8 mouse cellular contexts compared by ENCODE assay signal in genomic region chr10:99269301-99269701, GRCm38 (mm10). TPM values are rescaled to one million over a fixed set of nuclear protein-coding genes. Genes with fewer than 3 reads are reported as not detected.
DNase-seq lines count a peak whose midpoint lies in the region; ATAC-seq lines count a peak whose summit lies in the region.

No protein-coding gene starts in this region.

- peaks cover 54% of the 10 kb centered on the region for H3K4me1 ChIP-seq in lung, embryonic 15.5 days
- H3K4me1 ChIP-seq in forebrain, embryonic 11.5 days (replicated peaks; ENCODE audit: control insufficient read depth, insufficient read depth, low read length): peaks cover 18% of the 10 kb centered on the region
- peaks cover 41% of the 10 kb centered on the region for H3K4me1 ChIP-seq in neural tube, embryonic 12.5 days

- no peaks in the 10 kb centered on the region for H3K27me3 ChIP-seq in lung, embryonic 15.5 days
- no peaks in the 10 kb centered on the region for H3K27me3 ChIP-seq in forebrain, embryonic 11.5 days (ENCODE audit: control insufficient read depth, insufficient read depth, low read length)
- H3K27me3 ChIP-seq in neural tube, embryonic 12.5 days (replicated peaks): no peaks in the 10 kb centered on the region

- DNase-seq in lung, postnatal 14 days: no peak
- DNase-seq in forebrain, embryonic 11.5 days (ENCODE audit: low spot score): peak; percentile 76
- peak; percentile 10 to 29 for DNase-seq in kidney, postnatal 4 days
- no peak for DNase-seq in spleen, postnatal 10 days (ENCODE audit: low spot score in 2 of 2)
- no peak for DNase-seq in gastrocnemius, adult 8-10 months (ENCODE audit: low spot score in 2 of 2)

- ATAC-seq in lung, embryonic 15.5 days (ENCODE audit: borderline replicate concordance, extremely low read depth, low FRiP score, low TSS enrichment): no peak
- peak; percentile 69 for ATAC-seq in forebrain, embryonic 11.5 days (replicated peaks; ENCODE audit: low FRiP score)
- ATAC-seq in neural tube, embryonic 12.5 days (ENCODE audit: low FRiP score, low read depth): peak; percentile 70
- no peak for ATAC-seq in cerebellum, adult (ENCODE audit: insufficient number of reproducible peaks, low FRiP score, low TSS enrichment)

- H3K4me3 ChIP-seq in lung, embryonic 15.5 days: no peak overlapping the region
- H3K4me3 ChIP-seq in forebrain, embryonic 11.5 days (ENCODE audit: low read depth, low read length): no peak overlapping the region
- H3K4me3 ChIP-seq in neural tube, embryonic 12.5 days: no peak overlapping the region

- no peaks in the 10 kb centered on the region; the same call in 1 of the 2 replicates for H3K36me3 ChIP-seq in lung, embryonic 15.5 days
- no peaks in the 10 kb centered on the region for H3K36me3 ChIP-seq in forebrain, embryonic 11.5 days (ENCODE audit: control insufficient read depth, insufficient read depth, low read length)
- no peaks in the 10 kb centered on the region for H3K36me3 ChIP-seq in neural tube, embryonic 12.5 days

- H3K9ac ChIP-seq in lung, embryonic 15.5 days: no peak overlapping the region
- peak overlapping the region; percentile 27; the same call in 1 of the 2 replicates for H3K9ac ChIP-seq in forebrain, embryonic 11.5 days (ENCODE audit: low read length)
- no peak overlapping the region for H3K9ac ChIP-seq in neural tube, embryonic 12.5 days

- 30% methylated on average over 4 of the region's 4 CpGs for WGBS in lung, embryonic 15.5 days
- WGBS in forebrain, embryonic 11.5 days: 3% methylated on average over 4 of the region's 4 CpGs
- WGBS in neural tube, embryonic 12.5 days: under 1% methylated on average over 4 of the region's 4 CpGs

- peak overlapping the region; percentile 81; the same call in 1 of the 2 replicates for H3K4me2 ChIP-seq in lung, embryonic 15.5 days
- H3K4me2 ChIP-seq in forebrain, embryonic 11.5 days (ENCODE audit: low read depth, low read length, severe bottlenecking): peak overlapping the region; percentile 33; the same call in 1 of the 2 replicates
- peak overlapping the region; percentile 42 for H3K4me2 ChIP-seq in neural tube, embryonic 12.5 days (replicated peaks)

- H3K9me3 ChIP-seq in lung, embryonic 15.5 days: no peaks in the 10 kb centered on the region
- no peaks in the 10 kb centered on the region for H3K9me3 ChIP-seq in forebrain, embryonic 11.5 days (ENCODE audit: control insufficient read depth, low read length)
- no peaks in the 10 kb centered on the region for H3K9me3 ChIP-seq in neural tube, embryonic 12.5 days

- peak overlapping the region; percentile 80 for H3K27ac ChIP-seq in lung, embryonic 15.5 days
- H3K27ac ChIP-seq in forebrain, embryonic 11.5 days (ENCODE audit: low read depth, low read length): peak overlapping the region; percentile 88
- peak overlapping the region; percentile 15; the same call in 1 of the 2 replicates for H3K27ac ChIP-seq in neural tube, embryonic 12.5 days

RNA-seq across cellular contexts. Expression of gene Dusp6, which starts 6.3 kb away (rescaled TPM):
- 72.1 and 73.6 TPM in 2 replicates for polyA plus RNA-seq in lung, embryonic 15.5 days (2015; fragmentation: Nextera tagmentation; extraction: Ambion mirVana)
- polyA plus RNA-seq in forebrain, embryonic 11.5 days (2014; fragmentation: Nextera tagmentation; extraction: Ambion mirVana): 57.7 and 63.1 TPM in 2 replicates
- polyA plus RNA-seq in neural tube, embryonic 12.5 days (2016; fragmentation: Nextera tagmentation; extraction: Ambion mirVana): 38.7 and 40.6 TPM in 2 replicates
- total RNA-seq in gastrocnemius, adult 8-10 months (2022): 1 to 10 TPM; 7.3 to 9.8 (median 8.5) TPM

Comparison
In these comparisons a context has a peak if more than half of its experiments do, and no peak if none do; other contexts are left out.
1. ATAC-seq: peak in forebrain, embryonic 11.5 days (single experiment) and neural tube, embryonic 12.5 days (single experiment); none in lung, embryonic 15.5 days (single experiment) and cerebellum, adult (single experiment).
2. H3K27ac ChIP-seq: peak in every context shown above with its lines; median percentile 88 in forebrain, embryonic 11.5 days; 80 in lung, embryonic 15.5 days; 15 in neural tube, embryonic 12.5 days.
3. DNase-seq: peak in forebrain, embryonic 11.5 days (single experiment) and kidney, postnatal 4 days (2 of 2); none in lung, postnatal 14 days (single experiment), spleen, postnatal 10 days (0 of 2) and gastrocnemius, adult 8-10 months (0 of 2).
4. Peak in every context shown above with its lines, with median percentiles within 50 percentile points of each other: H3K4me2 ChIP-seq.